Mouse (Mus musculus) ES-E14 (cell line): ENCODE results near the gene Ubap2l. TPM values are rescaled to one million over a fixed set of nuclear protein-coding genes. Genes with fewer than 3 reads are reported as not detected.

Experiments
- DNase-seq: peaks from one replicate; pipeline ENCODE4 v3.0.0-alpha.2; 2013; ENCODE audit warnings: low read depth, low spot score
- H3K27ac ChIP-seq: 2 replicates; pipeline ENCODE4 v1.5.1; 2012; ENCODE audit warnings: low read depth, mild to moderate bottlenecking, low read length, moderate library complexity, mixed read lengths; ENCODE audit not compliant: poor library complexity, insufficient read depth, severe bottlenecking
- H3K36me3 ChIP-seq: 2 replicates; pipeline ENCODE4 v1.6.1; 2012; ENCODE audit warnings: mild to moderate bottlenecking, low read length, moderate library complexity, mixed read lengths; ENCODE audit not compliant: control insufficient read depth, poor library complexity, insufficient read depth, severe bottlenecking
- H3K4me1 ChIP-seq, 2 experiments: fragments of 150-350 bp in 1 of 2; sonication (generic) in 1 of 2; 2 replicates each; pipeline ENCODE4 v1.6.1; 2012; ENCODE audit warnings: low read length in 2 of 2, mild to moderate bottlenecking in 1 of 2, mixed read lengths in 1 of 2; ENCODE audit not compliant: control insufficient read depth in 2 of 2, insufficient read depth in 2 of 2, poor library complexity in 1 of 2
- H3K4me3 ChIP-seq, 2 experiments: fragments of 150-350 bp in 1 of 2; sonication (generic) in 1 of 2; 2 replicates each; pipeline ENCODE4 v1.5.1; 2012; ENCODE audit warnings: low read length in 2 of 2, low read depth in 1 of 2, mild to moderate bottlenecking in 1 of 2, mixed read lengths in 1 of 2; ENCODE audit not compliant: insufficient read depth in 1 of 2, poor library complexity in 1 of 2, severe bottlenecking in 1 of 2
- H3K9ac ChIP-seq: 2 replicates; pipeline ENCODE4 v1.6.1; 2012; ENCODE audit warnings: low read depth, mild to moderate bottlenecking, low read length, mixed read lengths; ENCODE audit not compliant: poor library complexity, insufficient read depth, severe bottlenecking
- H3K9me3 ChIP-seq: fragments of 150-350 bp; sonication (generic); 2 replicates; pipeline ENCODE4 v1.6.1; 2012; ENCODE audit warnings: low read depth, mild to moderate bottlenecking, low read length; ENCODE audit not compliant: control insufficient read depth, insufficient read depth
- CHD2 ChIP-seq: IDR thresholded peaks from 2 replicates; pipeline ENCODE4 v1.6.1; 2014; ENCODE audit warnings: mild to moderate bottlenecking, low read depth, low read length, inconsistent platforms
- HCFC1 ChIP-seq: IDR thresholded peaks from 2 replicates; pipeline ENCODE4 v1.6.1; 2012; ENCODE audit warnings: low read length, inconsistent platforms, borderline replicate concordance; ENCODE audit not compliant: insufficient read depth
- MAFK ChIP-seq: IDR thresholded peaks from 2 replicates; pipeline ENCODE4 v1.6.1; 2014; ENCODE audit warnings: mild to moderate bottlenecking, low read depth, low read length, inconsistent platforms; ENCODE audit not compliant: insufficient read depth
- ZC3H11A ChIP-seq: IDR thresholded peaks from 2 replicates; pipeline ENCODE4 v1.6.1; 2012; ENCODE audit warnings: low read depth, mild to moderate bottlenecking, inconsistent platforms, low read length, borderline replicate concordance
- ZNF384 ChIP-seq: IDR thresholded peaks from 2 replicates; pipeline ENCODE4 v1.6.1; 2012; ENCODE audit warnings: low read depth, low read length, inconsistent platforms
- in situ Hi-C, 2 experiments: fragments of 600-800 bp; cut with MboI; formaldehyde crosslinking; loops; one replicate each; pipeline ENCODE4 v1.15.1; 2025; ENCODE audit warnings: low sequenced_read_pairs in 2 of 2, inconsistent platforms in 1 of 2; ENCODE audit not compliant: unreplicated experiment in 2 of 2
- total RNA-seq: library from RNA; depleted of rRNA; stranded (reverse); fragments of 300-350 nt; gene quantifications from 2 replicates; pipeline ENCODE4 v1.2.3, GENCODE M21; 2012

The Ubap2l gene
- total RNA-seq, 1 experiment = 109 TPM

- H3K4me1 ChIP-seq = peaks cover 11 to 23% of the 10 kb centered on the region in 2 experiments; a peak in 2 of 4 replicates
- H3K4me3 ChIP-seq = no peak overlapping the region
- DNase-seq = no peak
- no peak for TF ChIP-seq MAFK
- no peak for TF ChIP-seq HCFC1
- TF ChIP-seq CHD2 = no peak
- TF ChIP-seq ZNF384 = no peak
- TF ChIP-seq ZC3H11A = no peak
- 0 out of 2 replicates have a peak overlapping the region, but pooled peaks have one; percentile 39 for H3K9ac ChIP-seq
- no peak overlapping the region for H3K27ac ChIP-seq
- H3K36me3 ChIP-seq = peaks cover 36% of the 10 kb centered on the region
- H3K9me3 ChIP-seq = no peaks in the 10 kb centered on the region
- in situ Hi-C loops = no loop called here
Measured at GRCm38 (mm10) chr3:90084790-90085189, 32.4 kb upstream of the Ubap2l start.

GRCm38 (mm10) chr3:90083698-90084324, 31.4 kb upstream of the Ubap2l start:
- Histone ChIP-seq H3K9ac (no peak overlapping the region; the same call in 1 of the 2 replicates), H3K9me3 (no peaks in the 10 kb centered on the region), H3K4me3 (peak overlapping the region; percentile 10 to 17; a peak in 2 of 4 replicates), H3K36me3 (peaks cover 29% of the 10 kb centered on the region), H3K27ac (no peak overlapping the region; the same call in 1 of the 2 replicates), H3K4me1 (peaks cover 11 to 22% of the 10 kb centered on the region in 2 experiments; a peak in 2 of 4 replicates)
- DNase-seq = no peak
- in situ Hi-C loops = no loop called here
- no peak for TF ChIP-seq HCFC1
- no peak for TF ChIP-seq ZC3H11A
- no peak for TF ChIP-seq ZNF384
- TF ChIP-seq MAFK = no peak
- no peak for TF ChIP-seq CHD2

DNA sequence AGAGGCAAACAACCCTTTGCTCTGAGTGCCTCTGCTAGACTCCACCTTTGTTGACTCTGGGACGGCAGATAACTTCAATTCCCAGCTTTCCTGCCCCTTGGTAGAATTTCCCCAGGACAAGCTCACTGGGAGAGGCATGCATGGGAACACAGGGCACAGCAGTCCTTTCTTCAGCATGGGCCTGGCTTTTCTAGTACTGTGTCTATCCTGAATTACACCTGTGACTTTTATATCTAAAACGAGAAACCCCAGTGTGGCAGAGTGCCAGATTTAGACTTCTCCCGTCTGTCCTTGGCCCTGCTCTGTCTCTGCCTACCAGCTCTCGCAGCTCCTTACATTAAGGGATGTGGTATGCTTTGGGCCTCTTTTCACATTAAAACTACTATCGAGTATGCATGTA, 30.6 kb upstream of the Ubap2l start:
- peaks cover 21% of the 10 kb centered on the region for H3K36me3 ChIP-seq
- in situ Hi-C loops = no loop called here

GRCm38 (mm10) chr3:90081365-90082240, 29.2 kb upstream of the Ubap2l start:
- H3K9me3 ChIP-seq = no peaks in the 10 kb centered on the region
- in situ Hi-C loops = no loop called here
- H3K27ac ChIP-seq = peak overlapping the region; percentile 44; the same call in 1 of the 2 replicates
- no peak for DNase-seq
- TF ChIP-seq MAFK (peak; percentile 49; the same call in 1 of the 2 replicates), ZC3H11A (no peak), ZNF384 (no peak)
- H3K4me1 ChIP-seq = peaks cover 13 to 24% of the 10 kb centered on the region in 2 experiments; a peak in 3 of 4 replicates
- H3K9ac ChIP-seq = no peak overlapping the region; the same call in 1 of the 2 replicates
- peak overlapping the region; percentile 34 to 44 for H3K4me3 ChIP-seq
- peaks cover 9% of the 10 kb centered on the region for H3K36me3 ChIP-seq

More for the DNA sequence above, 30.6 kb upstream of the Ubap2l start:
- H3K9ac ChIP-seq = peak overlapping the region; percentile 55; the same call in 1 of the 2 replicates
- TF ChIP-seq HCFC1 = no peak
- no peak for TF ChIP-seq ZC3H11A
- no peak for DNase-seq
- H3K27ac ChIP-seq = no peak overlapping the region
- H3K9me3 ChIP-seq = no peaks in the 10 kb centered on the region
- H3K4me1 ChIP-seq = peaks cover 11 to 22% of the 10 kb centered on the region in 2 experiments; a peak in 3 of 4 replicates
- H3K4me3 ChIP-seq = peak overlapping the region; percentile 5 to 17; a peak in 3 of 4 replicates
